Mouse (Mus musculus): ENCODE measurements at regions not wholly inside any gene's neighbourhood (a gene's known extent, or its start where the extent isn't known, plus 50 kb on each side); places are given as distances from the start of the nearest gene placed in this dataset.
A peak's percentile ranks its signal among the peaks of the same experiment; 100 is the strongest.

DNA sequence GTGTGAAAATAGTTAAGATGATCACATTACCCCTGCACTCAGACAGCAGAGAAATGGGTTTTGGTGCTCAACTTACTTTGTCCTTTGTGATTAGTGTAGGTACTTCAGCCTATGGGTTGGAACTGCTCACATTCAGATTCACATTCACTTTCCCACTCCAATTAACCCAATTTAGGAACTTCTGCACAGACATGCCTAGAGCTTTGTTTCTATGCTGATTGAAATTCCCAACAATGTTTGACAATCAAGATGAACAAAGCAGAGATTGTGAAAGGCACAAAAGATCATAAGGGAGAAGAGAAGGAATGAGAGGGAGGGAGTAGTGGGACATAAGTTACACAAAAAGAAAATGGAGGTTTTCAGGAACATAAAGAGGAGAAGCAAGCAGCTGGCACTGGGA lies 285.0 kb downstream of the Gm17521 start:
- H3K4me1 ChIP-seq (ENCODE audit: control insufficient read depth, insufficient read depth, low read length): no peaks in the 10 kb centered on the region
- no peak overlapping the region for H3K9ac ChIP-seq (replicated peaks; ENCODE audit: low read length)
- no peaks in the 10 kb centered on the region for H3K36me3 ChIP-seq (replicated peaks; ENCODE audit: control insufficient read depth, insufficient read depth, low read depth, low read length)
- no peaks in the 10 kb centered on the region for H3K9me3 ChIP-seq (replicated peaks; ENCODE audit: control insufficient read depth, low read length)
- ATAC-seq (replicated peaks; ENCODE audit: insufficient number of reproducible peaks, low FRiP score, low TSS enrichment, low read depth) (no peak), DNase-seq (ENCODE audit: low spot score) (no peak)
- H3K27ac ChIP-seq (replicated peaks; ENCODE audit: low read depth, low read length): no peak overlapping the region
- no peaks in the 10 kb centered on the region for H3K27me3 ChIP-seq (ENCODE audit: control insufficient read depth, insufficient read depth, low read length)
- no peak overlapping the region for H3K4me3 ChIP-seq (ENCODE audit: low read depth, low read length)
- H3K4me2 ChIP-seq (ENCODE audit: low read depth, low read length): no peak overlapping the region

DNA sequence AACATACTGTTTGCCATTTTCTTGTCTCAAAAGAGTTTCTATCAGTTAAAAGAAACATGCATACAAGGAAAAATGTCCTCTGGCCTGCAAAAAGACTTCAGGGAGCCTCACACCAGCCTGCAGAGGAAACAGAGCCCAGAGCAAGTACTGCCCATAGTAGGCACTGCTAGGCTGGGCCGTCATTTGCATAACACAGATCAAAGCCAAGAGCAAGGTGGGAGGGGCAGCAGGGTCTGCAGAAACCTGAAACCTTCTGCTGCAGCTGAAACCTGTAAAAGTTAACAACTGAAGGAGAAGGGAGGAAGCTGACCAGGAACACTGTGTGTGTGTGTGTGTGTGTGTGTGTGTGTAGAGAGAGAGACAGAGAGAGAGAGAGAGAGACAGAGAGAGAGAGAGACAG lies 309.5 kb downstream of the Gm17521 start:
- Histone ChIP-seq H3K36me3 (replicated peaks; ENCODE audit: control insufficient read depth, insufficient read depth, low read depth, low read length) (no peaks in the 10 kb centered on the region), H3K9me3 (replicated peaks; ENCODE audit: control insufficient read depth, low read length) (no peaks in the 10 kb centered on the region), H3K9ac (replicated peaks; ENCODE audit: low read length) (no peak overlapping the region), H3K27ac (replicated peaks; ENCODE audit: low read depth, low read length) (no peak overlapping the region), H3K4me1 (ENCODE audit: control insufficient read depth, insufficient read depth, low read length) (no peaks in the 10 kb centered on the region), H3K27me3 (ENCODE audit: control insufficient read depth, insufficient read depth, low read length) (no peaks in the 10 kb centered on the region), H3K4me2 (ENCODE audit: low read depth, low read length) (no peak overlapping the region), H3K4me3 (ENCODE audit: low read depth, low read length) (no peak overlapping the region)
- WGBS: 10% methylated on average over 1 of the region's 1 CpGs
- no peak for ATAC-seq (replicated peaks; ENCODE audit: insufficient number of reproducible peaks, low FRiP score, low TSS enrichment, low read depth)
- peak; percentile 1 for DNase-seq (ENCODE audit: low spot score)
